Mouse (Mus musculus) cortical plate, adult 2 months (tissue): ENCODE results near the gene Myo1f. TPM values are rescaled to one million over a fixed set of nuclear protein-coding genes. Genes with fewer than 3 reads are reported as not detected.

ENCODE experiments used
- H3K27ac ChIP-seq: fragments of 200-500 bp; 2 replicates; pipeline ENCODE4 v1.5.1; 2012; ENCODE audit warnings: low read length, control low read depth, inconsistent platforms; ENCODE audit not compliant: insufficient read depth
- H3K4me1 ChIP-seq: fragments of 200-500 bp; 2 replicates; pipeline ENCODE4 v1.6.1; 2011; ENCODE audit warnings: low read length; ENCODE audit not compliant: control insufficient read depth, insufficient read depth
- H3K4me3 ChIP-seq: fragments of 200-500 bp; 2 replicates; pipeline ENCODE4 v1.5.1; 2011; ENCODE audit warnings: mild to moderate bottlenecking, low read length, control low read depth; ENCODE audit not compliant: insufficient read depth
- CTCF ChIP-seq: fragments of 200-500 bp; IDR thresholded peaks from 2 replicates; pipeline ENCODE4 v1.5.1; 2011; ENCODE audit warnings: mild to moderate bottlenecking, control low read depth, low read length; ENCODE audit not compliant: insufficient read depth; ENCODE audit errors: extremely low read depth
- POLR2A ChIP-seq: fragments of 200-500 bp; IDR thresholded peaks from 2 replicates; pipeline ENCODE4 v1.6.1; 2011; ENCODE audit warnings: mild to moderate bottlenecking, low read length, control low read depth; ENCODE audit not compliant: insufficient read depth; ENCODE audit errors: extremely low read depth
- polyA plus RNA-seq: library from polyadenylated mRNA; depleted of rRNA; stranded (reverse); fragments of >200 nt; gene quantifications from 2 replicates; pipeline ENCODE4 v1.2.3, GENCODE M21; 2012

The Myo1f gene
- polyA plus RNA-seq, 1 experiment: 2.4 TPM

DNA sequence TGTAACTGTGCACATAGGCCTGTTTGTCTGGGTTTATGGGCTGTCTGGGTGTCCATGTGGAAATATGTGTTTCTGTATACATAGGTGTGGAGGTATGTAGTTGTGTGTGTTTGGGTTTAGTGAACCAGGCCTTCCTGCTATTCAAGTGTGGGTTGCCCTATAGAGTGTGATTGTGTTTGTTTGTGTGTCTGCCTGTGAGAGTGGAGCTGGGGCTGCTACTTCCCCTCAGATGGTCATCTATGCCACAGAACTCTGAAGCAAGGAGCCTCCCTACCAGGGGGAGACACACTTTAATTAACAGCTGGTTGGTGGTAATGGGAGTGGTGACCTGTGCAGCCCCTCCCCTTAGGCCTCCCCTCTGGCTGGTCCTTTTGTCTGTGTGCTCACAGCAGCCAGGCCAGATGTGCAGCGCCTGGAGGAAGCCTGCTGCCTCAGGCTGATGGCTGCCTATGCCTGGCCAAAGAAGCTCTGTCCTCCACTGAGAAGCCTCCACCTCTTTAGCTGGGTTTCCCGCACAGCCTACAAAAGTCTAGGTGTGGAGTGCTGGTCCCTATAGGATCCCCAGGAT is 30.6 kb upstream of the Myo1f start:
- peaks cover 2% of the 10 kb centered on the region; the same call in 1 of the 2 replicates for H3K4me1 ChIP-seq
- TF ChIP-seq CTCF: no peak
- TF ChIP-seq POLR2A: no peak
- H3K4me3 ChIP-seq: peak overlapping the region; percentile 100
- no peak overlapping the region for H3K27ac ChIP-seq

DNA sequence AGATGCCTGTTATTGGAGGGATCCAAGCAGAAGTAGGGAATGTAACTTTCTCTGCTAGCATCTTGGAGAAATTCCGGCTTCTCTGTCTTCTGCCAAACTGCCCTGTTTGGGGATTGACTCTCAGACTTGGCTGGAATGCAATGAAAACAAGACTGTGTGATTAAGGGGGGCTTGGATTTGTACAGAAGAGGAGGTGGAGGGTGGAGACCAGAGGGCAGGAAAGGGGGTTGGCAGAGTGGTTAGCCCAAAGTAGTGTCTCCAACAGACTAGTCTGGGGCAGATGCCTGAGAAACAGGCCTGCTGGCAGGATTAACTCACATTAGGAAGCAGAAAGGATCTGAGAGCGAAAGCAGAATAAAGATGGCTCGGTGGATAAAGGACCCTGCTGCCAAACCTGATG is 29.0 kb upstream of the Myo1f start:
- TF ChIP-seq CTCF: no peak
- TF ChIP-seq POLR2A: no peak
- Histone ChIP-seq H3K27ac (no peak overlapping the region), H3K4me3 (no peak overlapping the region), H3K4me1 (peaks cover 2% of the 10 kb centered on the region; the same call in 1 of the 2 replicates)

GRCm38 (mm10) chr17:33539106-33539675 is 16.3 kb upstream of the Myo1f start:
- Histone ChIP-seq H3K27ac (no peak overlapping the region), H3K4me3 (no peak overlapping the region), H3K4me1 (no peaks in the 10 kb centered on the region)
- peak; percentile 68 for TF ChIP-seq CTCF
- no peak for TF ChIP-seq POLR2A

DNA sequence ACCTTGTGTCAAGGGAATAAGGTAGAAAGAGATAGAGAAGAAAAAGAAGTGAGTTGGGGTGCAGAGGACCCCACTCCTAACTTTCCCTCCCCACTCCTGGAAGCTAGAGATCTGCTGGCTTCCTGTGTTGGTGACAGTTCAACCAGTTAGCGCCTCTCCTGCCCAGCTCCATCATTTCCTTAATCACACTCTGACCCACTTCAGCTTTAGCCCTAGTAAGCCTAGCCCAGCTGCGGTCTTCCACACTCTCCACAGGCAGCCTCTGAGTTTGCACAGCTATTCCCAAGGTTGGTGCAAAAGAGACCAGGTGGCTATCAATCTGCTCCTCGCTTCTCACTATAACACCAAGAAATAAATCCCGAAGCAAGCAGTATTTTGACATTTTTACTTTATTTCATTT is 15.6 kb upstream of the Myo1f start:
- Histone ChIP-seq H3K27ac (no peak overlapping the region), H3K4me3 (no peak overlapping the region), H3K4me1 (no peaks in the 10 kb centered on the region)
- TF ChIP-seq CTCF (no peak), POLR2A (no peak)

- no peak for TF ChIP-seq POLR2A
- no peak for TF ChIP-seq CTCF
- no peaks in the 10 kb centered on the region for H3K4me1 ChIP-seq
- no peak overlapping the region for H3K4me3 ChIP-seq
- H3K27ac ChIP-seq: no peak overlapping the region
These were observed 6.3 kb upstream of the Myo1f start for GRCm38 (mm10) chr17:33549212-33549611.

GRCm38 (mm10) chr17:33550388-33550787 is 5.1 kb upstream of the Myo1f start:
- TF ChIP-seq CTCF: no peak
- TF ChIP-seq POLR2A: no peak
- no peak overlapping the region for H3K27ac ChIP-seq
- no peak overlapping the region for H3K4me3 ChIP-seq
- H3K4me1 ChIP-seq: no peaks in the 10 kb centered on the region

- Histone ChIP-seq H3K4me3 (no peak overlapping the region), H3K4me1 (no peaks in the 10 kb centered on the region), H3K27ac (no peak overlapping the region)
- TF ChIP-seq CTCF (no peak), POLR2A (no peak)
These were observed 3.4 kb upstream of the Myo1f start for GRCm38 (mm10) chr17:33552113-33552512.

DNA sequence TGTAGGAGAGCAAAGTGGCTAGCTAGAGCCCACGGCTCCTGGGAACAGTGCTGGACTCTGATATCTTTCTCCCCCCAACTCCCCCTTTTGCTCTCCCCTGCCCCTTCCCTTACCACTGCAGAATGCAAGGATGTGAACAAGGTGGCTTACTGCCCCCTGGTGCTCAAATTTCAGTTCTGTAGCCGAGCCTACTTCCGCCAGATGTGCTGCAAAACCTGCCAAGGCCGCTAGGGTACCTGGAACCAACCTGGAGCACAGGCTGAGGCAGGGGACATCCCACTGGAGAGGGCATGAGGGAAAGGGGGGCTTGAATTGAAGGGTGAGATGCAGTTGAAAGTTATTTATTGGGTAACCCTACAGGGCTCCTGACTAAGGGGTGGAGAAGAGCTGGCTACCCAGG is 2.5 kb upstream of the Myo1f start:
- no peak overlapping the region for H3K4me3 ChIP-seq
- no peak overlapping the region for H3K27ac ChIP-seq
- no peaks in the 10 kb centered on the region for H3K4me1 ChIP-seq
- no peak for TF ChIP-seq POLR2A
- TF ChIP-seq CTCF: peak; percentile 54

DNA sequence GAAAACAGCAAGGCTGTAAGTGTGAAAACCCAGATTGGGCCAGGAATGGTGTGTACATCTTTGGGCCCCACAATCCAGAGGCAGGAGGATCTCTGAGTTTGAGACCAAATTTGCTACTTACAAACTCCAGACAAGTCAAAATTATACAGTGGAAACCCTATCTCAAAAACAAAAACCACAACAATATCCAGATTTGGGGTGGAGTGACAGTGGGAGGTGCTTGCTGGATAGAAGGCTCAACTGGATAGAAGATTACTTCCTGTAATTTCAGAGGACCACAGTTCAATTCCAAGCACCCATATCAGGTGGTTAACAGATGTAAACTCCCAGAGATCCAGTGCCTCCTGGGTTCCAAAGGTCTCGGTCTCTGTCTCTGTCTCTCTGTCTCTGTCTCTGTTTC is 971 bp upstream of the Myo1f start:
- no peak overlapping the region for H3K4me3 ChIP-seq
- TF ChIP-seq CTCF (no peak), POLR2A (no peak)
- H3K4me1 ChIP-seq: no peaks in the 10 kb centered on the region
- H3K27ac ChIP-seq: no peak overlapping the region

- no peak overlapping the region for H3K4me3 ChIP-seq
- no peak overlapping the region for H3K27ac ChIP-seq
- no peaks in the 10 kb centered on the region for H3K4me1 ChIP-seq
- no peak for TF ChIP-seq CTCF
- TF ChIP-seq POLR2A: no peak
These were observed 2.4 kb downstream of the Myo1f start for GRCm38 (mm10) chr17:33557922-33558321.
